28 mouse cellular contexts compared by ENCODE assay signal in the genomic region with DNA sequence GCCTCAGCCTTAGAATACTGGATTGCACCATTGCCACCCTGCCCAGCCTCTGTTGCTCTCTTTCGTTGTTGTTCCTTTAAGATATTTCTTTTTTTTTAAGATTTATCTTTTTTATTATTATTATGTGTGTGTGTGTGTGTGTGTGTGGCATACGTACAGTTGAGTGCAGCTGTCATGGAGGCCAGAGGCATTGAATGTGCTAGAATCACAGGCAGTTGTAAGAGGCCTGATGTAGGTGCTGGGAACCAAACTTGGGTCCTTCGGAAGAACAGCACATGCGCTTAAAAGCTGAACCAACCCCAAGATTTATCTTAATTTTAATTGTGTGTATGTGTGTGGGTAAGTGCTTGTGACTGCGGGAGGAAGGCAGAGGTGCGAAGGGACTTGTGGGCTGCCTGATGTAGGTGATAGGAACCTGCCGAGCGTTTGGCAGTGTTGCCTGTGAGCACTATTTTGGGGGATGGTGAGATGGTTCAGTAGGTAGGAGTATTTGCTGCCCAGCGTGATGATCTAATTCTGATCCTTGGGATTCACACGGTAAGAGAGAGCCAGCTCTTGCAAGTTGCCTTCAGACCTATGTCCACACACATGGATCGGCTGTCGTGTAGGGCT. TPM values are rescaled to one million over a fixed set of nuclear protein-coding genes. Genes with fewer than 3 reads are reported as not detected.
DNase-seq lines count a peak whose midpoint lies in the region; ATAC-seq and TF ChIP-seq lines count a peak whose summit lies in the region.
"Had no signal": no experiment of that assay in that cellular context is flagged by ENCODE, and none has a peak within 500 bp of the region (broad histone marks: within the 10 kb centered on the region; RNA-seq: fewer than 3 reads in every experiment).

No protein-coding gene starts in this region.

- no peak for TF ChIP-seq EP300 in liver, postnatal 0 days (IDR thresholded peaks at IDR 0.05; ENCODE audit: low read depth)

- H3K4me1 ChIP-seq in liver, embryonic 11.5 days (replicated peaks; ENCODE audit: control insufficient read depth, insufficient read depth, low read length): peaks cover 39% of the 10 kb centered on the region
- H3K4me1 ChIP-seq in liver, postnatal 0 days (ENCODE audit: insufficient read depth): peaks cover 21% of the 10 kb centered on the region
- H3K4me1 ChIP-seq in kidney, embryonic 14.5 days (ENCODE audit: control insufficient read depth, insufficient read depth, low read length): peaks cover 7% of the 10 kb centered on the region; the same call in 1 of the 2 replicates
- peaks cover 8% of the 10 kb centered on the region; the same call in 1 of the 2 replicates for H3K4me1 ChIP-seq in midbrain, embryonic 10.5 days
- 0 out of 2 replicates have a peak, but pooled peaks cover 6% of the 10 kb centered on the region for H3K4me1 ChIP-seq in hindbrain, embryonic 12.5 days
- H3K4me1 ChIP-seq: neural tube, embryonic 12.5 days had no signal

- no peaks in the 10 kb centered on the region for H3K36me3 ChIP-seq in liver, embryonic 11.5 days (ENCODE audit: control insufficient read depth, insufficient read depth, low read length)
- peaks cover 14% of the 10 kb centered on the region for H3K36me3 ChIP-seq in liver, postnatal 0 days (replicated peaks; ENCODE audit: insufficient read depth, low read length)
- peaks cover 19% of the 10 kb centered on the region; the same call in 1 of the 2 replicates for H3K36me3 ChIP-seq in kidney, embryonic 14.5 days (ENCODE audit: control insufficient read depth, insufficient read depth, low read length)
- peaks cover 56% of the 10 kb centered on the region for H3K36me3 ChIP-seq in midbrain, embryonic 10.5 days
- H3K36me3 ChIP-seq in hindbrain, embryonic 12.5 days: peaks cover 25% of the 10 kb centered on the region

- peak; percentile 25 for DNase-seq in liver, embryonic 11.5 days (ENCODE audit: low spot score)
- no peak for DNase-seq in liver, postnatal 0 days
- peak; percentile 71 for DNase-seq in MEL-GATA-1-ER (ENCODE audit: extremely low read depth, low read depth)
- DNase-seq in induced T-regulatory cell, adult 2 months (ENCODE audit: low read depth): peak; percentile 68
- DNase-seq in midbrain, embryonic 10.5 days (ENCODE audit: low spot score): no peak
- DNase-seq: adrenal gland, postnatal 36 days; B cell, adult 2 months; cerebellum, adult 18-20 months; cerebellum, postnatal 14 days; gastrocnemius, postnatal 10 days; kidney, adult 2 months; kidney, postnatal 10 days; left cerebral cortex, postnatal 4 days; right cerebral cortex, postnatal 14 days; spleen, adult 18-20 months; thymus, postnatal 4 days had no signal

- H3K27ac ChIP-seq in liver, embryonic 11.5 days (ENCODE audit: low read depth, low read length): peak overlapping the region; percentile 69
- no peak overlapping the region for H3K27ac ChIP-seq in liver, postnatal 0 days (ENCODE audit: low read depth)
- H3K27ac ChIP-seq in kidney, embryonic 14.5 days (ENCODE audit: low read depth, low read length): no peak overlapping the region
- no peak overlapping the region for H3K27ac ChIP-seq in midbrain, embryonic 10.5 days (replicated peaks)
- H3K27ac ChIP-seq in hindbrain, embryonic 12.5 days: no peak overlapping the region
- H3K27ac ChIP-seq: embryonic facial prominence, embryonic 12.5 days; hindbrain, embryonic 13.5 days; left cerebral cortex, adult 2 months; limb, embryonic 15.5 days; lung, embryonic 15.5 days; midbrain, embryonic 13.5 days; neural tube, embryonic 12.5 days had no signal

- H3K9me3 ChIP-seq in liver, embryonic 11.5 days (ENCODE audit: control insufficient read depth, low read length): no peaks in the 10 kb centered on the region
- no peaks in the 10 kb centered on the region for H3K9me3 ChIP-seq in liver, postnatal 0 days (ENCODE audit: low read length)
- H3K9me3 ChIP-seq in kidney, embryonic 14.5 days (ENCODE audit: control insufficient read depth, low read length): no peaks in the 10 kb centered on the region
- no peaks in the 10 kb centered on the region for H3K9me3 ChIP-seq in midbrain, embryonic 10.5 days (replicated peaks)
- no peaks in the 10 kb centered on the region for H3K9me3 ChIP-seq in hindbrain, embryonic 12.5 days (replicated peaks)
- H3K9me3 ChIP-seq: embryonic facial prominence, embryonic 12.5 days; hindbrain, embryonic 13.5 days; limb, embryonic 15.5 days; lung, embryonic 15.5 days; midbrain, embryonic 13.5 days; neural tube, embryonic 12.5 days had no signal

- H3K9ac ChIP-seq in liver, embryonic 11.5 days (ENCODE audit: low read depth, low read length): peak overlapping the region; percentile 38; the same call in 1 of the 2 replicates
- no peak overlapping the region for H3K9ac ChIP-seq in liver, postnatal 0 days (replicated peaks)
- no peak overlapping the region for H3K9ac ChIP-seq in kidney, embryonic 14.5 days (ENCODE audit: low read depth, low read length)
- no peak overlapping the region for H3K9ac ChIP-seq in hindbrain, embryonic 12.5 days
- H3K9ac ChIP-seq: embryonic facial prominence, embryonic 12.5 days; hindbrain, embryonic 13.5 days; limb, embryonic 15.5 days; lung, embryonic 15.5 days; midbrain, embryonic 13.5 days; neural tube, embryonic 12.5 days had no signal

- H3K27me3 ChIP-seq in liver, embryonic 11.5 days (replicated peaks; ENCODE audit: control insufficient read depth, insufficient read depth, low read length): no peaks in the 10 kb centered on the region
- H3K27me3 ChIP-seq in liver, postnatal 0 days (ENCODE audit: insufficient read depth, low read length): no peaks in the 10 kb centered on the region
- no peaks in the 10 kb centered on the region for H3K27me3 ChIP-seq in kidney, embryonic 14.5 days (ENCODE audit: control insufficient read depth, insufficient read depth, low read length)
- H3K27me3 ChIP-seq in midbrain, embryonic 10.5 days (ENCODE audit: low read depth, poor library complexity, severe bottlenecking): no peaks in the 10 kb centered on the region
- H3K27me3 ChIP-seq in hindbrain, embryonic 12.5 days: no peaks in the 10 kb centered on the region
- H3K27me3 ChIP-seq: embryonic facial prominence, embryonic 12.5 days; hindbrain, embryonic 13.5 days; limb, embryonic 15.5 days; lung, embryonic 15.5 days; midbrain, embryonic 13.5 days; neural tube, embryonic 12.5 days; Patski had no signal

- no peak overlapping the region for H3K4me3 ChIP-seq in liver, embryonic 11.5 days (ENCODE audit: low read depth, low read length)
- H3K4me3 ChIP-seq in liver, postnatal 0 days (ENCODE audit: low read depth, low read length): no peak overlapping the region
- H3K4me3 ChIP-seq in kidney, embryonic 14.5 days (ENCODE audit: low read length): no peak overlapping the region
- H3K4me3 ChIP-seq in midbrain, embryonic 10.5 days: no peak overlapping the region
- no peak overlapping the region for H3K4me3 ChIP-seq in hindbrain, embryonic 12.5 days
- H3K4me3 ChIP-seq: embryonic facial prominence, embryonic 12.5 days; hindbrain, embryonic 13.5 days; left cerebral cortex, adult 2 months; limb, embryonic 15.5 days; lung, embryonic 15.5 days; midbrain, embryonic 13.5 days; neural tube, embryonic 12.5 days had no signal

- H3K4me2 ChIP-seq in liver, embryonic 11.5 days: peak overlapping the region; percentile 31; the same call in 1 of the 2 replicates
- no peak overlapping the region for H3K4me2 ChIP-seq in liver, postnatal 0 days (ENCODE audit: low read depth, low read length)
- H3K4me2 ChIP-seq in kidney, embryonic 14.5 days (replicated peaks; ENCODE audit: low read depth, low read length): no peak overlapping the region
- H3K4me2 ChIP-seq in hindbrain, embryonic 12.5 days (replicated peaks): no peak overlapping the region
- H3K4me2 ChIP-seq: embryonic facial prominence, embryonic 12.5 days; hindbrain, embryonic 13.5 days; limb, embryonic 15.5 days; lung, embryonic 15.5 days; midbrain, embryonic 13.5 days; neural tube, embryonic 12.5 days had no signal

- 0 out of 2 replicates have a peak, but pooled peaks have one; percentile 9 for ATAC-seq in liver, embryonic 11.5 days (replicated peaks; ENCODE audit: low FRiP score)
- ATAC-seq in liver, postnatal 0 days: no peak
- ATAC-seq in megakaryocyte progenitor cell, adult 5-6 weeks (replicated peaks; ENCODE audit: poor library complexity): 0 out of 2 replicates have a peak, but pooled peaks have one; percentile 1
- no peak for ATAC-seq in kidney, embryonic 14.5 days (ENCODE audit: low FRiP score, low TSS enrichment)
- ATAC-seq in hindbrain, embryonic 12.5 days (ENCODE audit: low FRiP score): no peak
- ATAC-seq: forebrain, embryonic 14.5 days; midbrain, embryonic 13.5 days; Patski had no signal

- TF ChIP-seq CTCF in liver, postnatal 0 days (IDR thresholded peaks at IDR 0.05; ENCODE audit: low read depth): no peak

- 58% methylated on average over 12 of the region's 12 CpGs for WGBS in liver, embryonic 11.5 days
- 69% methylated on average over 12 of the region's 12 CpGs for WGBS in liver, postnatal 0 days (ENCODE audit: insufficient replicate concordance)
- 93% methylated on average over 12 of the region's 12 CpGs for WGBS in kidney, embryonic 14.5 days
- 92% methylated on average over 12 of the region's 12 CpGs for WGBS in midbrain, embryonic 10.5 days
- 95% methylated on average over 12 of the region's 12 CpGs for WGBS in hindbrain, embryonic 12.5 days

RNA-seq across cellular contexts. Expression of a gene that starts 15.4 kb away (rescaled TPM):
- 5.1 and 6.0 TPM in 2 replicates for polyA plus RNA-seq in liver, embryonic 11.5 days (2014; fragmentation: Nextera tagmentation; extraction: Ambion mirVana)
- polyA plus RNA-seq in liver, postnatal 0 days (2015; fragmentation: Nextera tagmentation; extraction: Ambion mirVana): 1.8 and 1.9 TPM in 2 replicates
- total RNA-seq in megakaryocyte progenitor cell, adult 5-6 weeks (2015): 0.91 and 0.93 TPM in 2 replicates
- 0.54 and 0.88 TPM in 2 replicates for total RNA-seq in megakaryocyte progenitor cell, adult 5-6 weeks (2017)
- 5.3 and 7.1 TPM in 2 replicates for polyA plus RNA-seq in kidney, embryonic 14.5 days (2014; fragmentation: Nextera tagmentation; extraction: Ambion mirVana)
- polyA plus RNA-seq in midbrain, embryonic 10.5 days (2016; fragmentation: Nextera tagmentation; extraction: Ambion mirVana): 1.5 and 2.1 TPM in 2 replicates
- 2.5 and 3.0 TPM in 2 replicates for polyA plus RNA-seq in hindbrain, embryonic 12.5 days (2016; fragmentation: Nextera tagmentation; extraction: Ambion mirVana)

Comparison
In these comparisons a context has a peak if more than half of its experiments do, and no peak if none do; other contexts are left out.
1. ATAC-seq: peak in liver, embryonic 11.5 days (single experiment) and megakaryocyte progenitor cell, adult 5-6 weeks (single experiment); none in liver, postnatal 0 days (single experiment), kidney, embryonic 14.5 days (single experiment) and hindbrain, embryonic 12.5 days (single experiment).
2. DNase-seq: peak in liver, embryonic 11.5 days (single experiment), MEL-GATA-1-ER (single experiment) and induced T-regulatory cell, adult 2 months (single experiment); none in liver, postnatal 0 days (single experiment) and midbrain, embryonic 10.5 days (single experiment).